Mouse (Mus musculus) C2C12 (cell line): Measurements from ENCODE around the gene Cyb5d2. TPM values are rescaled to one million over a fixed set of nuclear protein-coding genes. Genes with fewer than 3 reads are reported as not detected.
A peak's percentile ranks its signal among the peaks of the same experiment; 100 is the strongest.

Experiments
- H3K27me3 ChIP-seq: one replicate; pipeline ENCODE4 v1.6.1; 2011; ENCODE audit not compliant: control insufficient read depth, insufficient read depth, insufficient read length
- H3K36me3 ChIP-seq: one replicate; pipeline ENCODE4 v1.6.1; 2011; ENCODE audit not compliant: control insufficient read depth, insufficient read depth
- H3K4me3 ChIP-seq: one replicate; pipeline ENCODE4 v1.5.1; 2011; ENCODE audit warnings: mild to moderate bottlenecking, control low read depth; ENCODE audit not compliant: poor library complexity, insufficient read depth, severe bottlenecking
- H3K79me2 ChIP-seq: one replicate; pipeline ENCODE4 v1.6.1; 2011; ENCODE audit not compliant: control insufficient read depth, insufficient read depth
- H3K79me3 ChIP-seq: one replicate; pipeline ENCODE4 v1.6.1; 2011; ENCODE audit warnings: low read depth, control low read depth
- H3ac ChIP-seq: one replicate; pipeline ENCODE3; 2011; ENCODE audit warnings: low read depth; ENCODE audit not compliant: control insufficient read depth, insufficient read length
- CEBPB ChIP-seq: IDR thresholded peaks from one replicate; pipeline ENCODE4 v1.6.1; 2011; ENCODE audit warnings: low read depth, mild to moderate bottlenecking, control low read depth, moderate library complexity
- CTCF ChIP-seq: IDR thresholded peaks from one replicate; pipeline ENCODE4 v1.5.1; 2011; ENCODE audit not compliant: control insufficient read depth, insufficient read depth, insufficient read length
- FOSL1 ChIP-seq: IDR thresholded peaks from one replicate; pipeline ENCODE4 v1.8.0; 2011; ENCODE audit warnings: mild to moderate bottlenecking, low read length; ENCODE audit not compliant: poor library complexity, insufficient read depth, severe bottlenecking
- MAX ChIP-seq: IDR thresholded peaks from one replicate; pipeline ENCODE4 v1.6.1; 2011; ENCODE audit warnings: mild to moderate bottlenecking, control low read depth
- MYOD1 ChIP-seq: IDR thresholded peaks from one replicate; pipeline ENCODE4 v1.6.1; 2011; ENCODE audit warnings: low read depth; ENCODE audit not compliant: control insufficient read depth, insufficient read length
- MYOG ChIP-seq: IDR thresholded peaks from one replicate; pipeline ENCODE4 v1.6.1; 2011; ENCODE audit not compliant: control insufficient read depth, insufficient read length; ENCODE audit errors: extremely low read depth
- USF1 ChIP-seq: IDR thresholded peaks from one replicate; pipeline ENCODE4 v1.6.1; 2011; ENCODE audit warnings: low read depth, mild to moderate bottlenecking, control low read depth, moderate library complexity
- polyA plus RNA-seq: library from polyadenylated mRNA; unstranded; fragments of >200 nt; fragmentation: generic; extraction: Trizol; gene quantifications from one replicate; pipeline ENCODE4 v1.2.1, GENCODE M21; 2012; ENCODE audit warnings: missing spikeins

Gene Cyb5d2
- polyA plus RNA-seq, 1 experiment = 5.5 TPM

DNA sequence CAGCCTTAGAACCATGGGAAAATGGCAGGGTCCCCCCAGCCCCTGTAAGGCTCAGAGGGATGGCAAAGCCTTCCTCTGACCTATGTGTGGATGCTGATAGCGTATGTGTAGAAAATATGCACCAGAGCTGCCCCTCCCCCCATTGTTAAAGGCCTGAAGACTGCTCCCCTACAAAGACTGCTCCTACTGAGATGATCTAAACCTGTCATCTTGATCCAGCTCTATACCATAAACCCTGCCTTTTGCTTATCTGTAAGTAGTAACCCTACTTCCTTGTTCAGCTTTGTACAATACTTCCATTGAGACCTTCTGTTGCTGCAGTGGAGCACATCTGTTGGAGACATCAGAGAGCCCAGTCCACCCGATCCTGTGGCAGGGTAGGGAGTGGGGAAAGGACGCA lies 9.3 kb upstream of the Cyb5d2 start:
- TF ChIP-seq FOSL1 = no peak
- TF ChIP-seq CEBPB = no peak
- no peak for TF ChIP-seq MYOG
- TF ChIP-seq USF1 = no peak
- no peak for TF ChIP-seq MAX
- no peak for TF ChIP-seq MYOD1
- no peak for TF ChIP-seq CTCF
- Histone ChIP-seq H3ac (no peak overlapping the region), H3K79me2 (peaks cover 100% of the 10 kb centered on the region), H3K36me3 (peaks cover 7% of the 10 kb centered on the region), H3K4me3 (no peak overlapping the region), H3K27me3 (no peaks in the 10 kb centered on the region), H3K79me3 (peaks cover 61% of the 10 kb centered on the region)

DNA sequence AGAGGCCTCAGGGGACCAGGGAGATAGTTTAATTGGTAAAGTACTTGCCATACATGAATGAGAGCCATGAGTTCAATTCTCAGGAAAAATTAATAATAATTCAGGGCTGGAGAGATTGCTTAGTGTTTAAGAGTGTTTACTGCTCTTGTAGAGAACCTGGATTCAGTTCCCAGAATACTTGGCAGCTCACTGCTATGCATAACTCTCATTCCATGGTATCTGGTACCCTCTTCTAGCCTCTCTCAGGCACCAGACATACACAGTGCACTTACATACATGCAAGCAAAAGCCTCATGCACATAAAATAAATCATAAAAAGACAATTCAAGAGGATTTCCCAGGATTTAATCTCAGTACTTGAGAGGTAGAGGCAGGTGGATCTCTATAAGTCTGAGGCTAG lies 8.6 kb upstream of the Cyb5d2 start:
- TF ChIP-seq FOSL1 (no peak), MYOG (no peak), USF1 (no peak), CEBPB (no peak), MAX (no peak), MYOD1 (no peak), CTCF (no peak)
- Histone ChIP-seq H3K27me3 (no peaks in the 10 kb centered on the region), H3K4me3 (no peak overlapping the region), H3K79me2 (peaks cover 100% of the 10 kb centered on the region), H3K79me3 (peaks cover 63% of the 10 kb centered on the region), H3ac (no peak overlapping the region), H3K36me3 (peaks cover 14% of the 10 kb centered on the region)

DNA sequence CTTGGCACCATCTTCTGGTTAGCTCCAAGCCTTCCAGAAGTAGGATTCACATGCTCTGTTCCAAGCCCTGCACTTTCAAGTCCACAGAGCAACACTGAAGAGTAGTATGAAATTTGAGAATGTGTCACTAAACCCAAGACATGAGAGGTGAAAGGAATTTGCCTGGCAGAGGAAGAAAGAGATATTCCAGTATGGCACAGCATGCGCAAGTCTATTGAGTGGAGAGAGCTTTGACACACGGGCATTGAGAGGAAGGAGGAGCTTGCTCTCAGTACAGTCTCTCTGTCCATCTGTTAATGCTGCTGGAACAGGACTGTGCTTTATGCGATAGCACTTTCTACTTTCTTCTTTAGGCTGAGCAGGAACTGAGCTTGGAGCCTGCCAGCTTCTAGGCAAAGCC lies 7.1 kb upstream of the Cyb5d2 start:
- H3K4me3 ChIP-seq = no peak overlapping the region
- H3K79me2 ChIP-seq = peaks cover 100% of the 10 kb centered on the region
- peaks cover 74% of the 10 kb centered on the region for H3K79me3 ChIP-seq
- H3ac ChIP-seq = no peak overlapping the region
- H3K27me3 ChIP-seq = no peaks in the 10 kb centered on the region
- peaks cover 24% of the 10 kb centered on the region for H3K36me3 ChIP-seq
- TF ChIP-seq CTCF (no peak), MAX (no peak), FOSL1 (no peak), MYOD1 (no peak), USF1 (no peak), MYOG (no peak), CEBPB (no peak)

DNA sequence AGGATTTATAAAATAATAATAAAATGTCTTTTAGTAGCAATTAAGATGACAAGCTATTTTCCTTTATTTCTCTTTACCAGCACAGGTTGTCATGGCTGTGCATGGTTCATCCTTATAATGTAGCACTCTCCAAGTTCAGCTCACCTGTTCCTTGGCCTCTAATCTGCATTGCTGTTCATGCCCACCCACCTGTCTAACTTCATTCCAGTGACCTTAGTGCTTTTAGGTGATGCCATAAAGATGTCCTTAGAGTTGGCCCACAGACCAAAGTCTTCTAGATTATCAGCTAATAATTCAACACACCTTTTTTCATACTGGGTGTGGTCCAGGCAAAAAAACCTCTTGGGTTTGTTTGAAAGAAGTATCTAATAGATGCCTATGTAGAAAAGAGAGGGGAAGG lies 5.2 kb upstream of the Cyb5d2 start:
- Histone ChIP-seq H3K79me3 (peaks cover 74% of the 10 kb centered on the region), H3K4me3 (no peak overlapping the region), H3ac (no peak overlapping the region), H3K36me3 (peaks cover 26% of the 10 kb centered on the region), H3K27me3 (no peaks in the 10 kb centered on the region), H3K79me2 (peaks cover 100% of the 10 kb centered on the region)
- TF ChIP-seq MAX (no peak), USF1 (no peak), CEBPB (no peak), MYOD1 (no peak), CTCF (no peak), FOSL1 (no peak), MYOG (no peak)

GRCm38 (mm10) chr11:72798112-72798511 lies 2.2 kb upstream of the Cyb5d2 start:
- H3K27me3 ChIP-seq = no peaks in the 10 kb centered on the region
- peaks cover 97% of the 10 kb centered on the region for H3K79me2 ChIP-seq
- no peak overlapping the region for H3ac ChIP-seq
- peaks cover 19% of the 10 kb centered on the region for H3K36me3 ChIP-seq
- TF ChIP-seq MYOD1 (no peak), MAX (no peak), MYOG (no peak), USF1 (no peak), CEBPB (no peak), FOSL1 (no peak), CTCF (no peak)
- no peak overlapping the region for H3K4me3 ChIP-seq
- H3K79me3 ChIP-seq = peaks cover 65% of the 10 kb centered on the region

DNA sequence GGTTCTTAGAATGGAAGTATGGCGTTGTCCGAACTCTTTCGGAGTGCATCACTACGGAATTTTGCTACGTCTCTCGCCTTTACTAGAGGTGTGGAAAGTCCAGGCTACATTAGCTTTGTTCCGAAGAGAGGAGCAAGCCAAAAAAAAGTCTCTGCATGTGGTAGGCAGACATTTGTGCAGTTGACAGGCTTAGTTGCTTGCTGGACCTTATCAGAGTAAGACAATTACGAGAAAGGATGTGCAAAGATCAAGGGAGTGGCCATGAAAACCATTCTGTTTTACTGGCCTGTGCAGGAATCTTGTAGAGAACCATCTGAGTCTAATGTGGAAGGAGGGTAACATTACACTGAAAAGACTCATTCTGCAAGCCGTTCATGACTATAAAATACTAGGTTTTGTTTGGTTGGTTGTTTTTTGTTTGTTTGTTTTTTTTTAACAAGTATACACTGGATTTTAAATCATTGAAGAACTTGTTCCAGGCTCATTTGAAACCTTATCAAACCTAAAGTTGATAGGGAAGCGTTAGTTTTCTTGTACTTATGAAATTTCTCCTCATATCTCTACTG lies 914 bp upstream of the Cyb5d2 start:
- peaks cover 85% of the 10 kb centered on the region for H3K79me2 ChIP-seq
- peaks cover 19% of the 10 kb centered on the region for H3K36me3 ChIP-seq
- H3K79me3 ChIP-seq = peaks cover 56% of the 10 kb centered on the region
- peak overlapping the region; percentile 69 for H3ac ChIP-seq
- TF ChIP-seq MYOG (no peak), USF1 (no peak), CTCF (no peak), MAX (no peak), CEBPB (no peak), MYOD1 (no peak), FOSL1 (no peak)
- no peaks in the 10 kb centered on the region for H3K27me3 ChIP-seq
- peak overlapping the region; percentile 92 for H3K4me3 ChIP-seq

GRCm38 (mm10) chr11:72796296-72796687 lies 350 bp upstream of the Cyb5d2 start:
- Histone ChIP-seq H3K27me3 (no peaks in the 10 kb centered on the region), H3K79me2 (peaks cover 79% of the 10 kb centered on the region), H3ac (peak overlapping the region; percentile 69), H3K36me3 (peaks cover 19% of the 10 kb centered on the region), H3K4me3 (peak overlapping the region; percentile 92), H3K79me3 (peaks cover 54% of the 10 kb centered on the region)
- TF ChIP-seq USF1 = no peak
- peak; percentile 7 for TF ChIP-seq MAX
